Mouse (Mus musculus): Measurements from ENCODE around the gene Ankrd60. TPM values are rescaled to one million over a fixed set of nuclear protein-coding genes. Genes with fewer than 3 reads are reported as not detected.

Gene Ankrd60
- polyA plus RNA-seq, 1 experiment from 2014 or later, result not detected

GRCm38 (mm10) chr2:173582903-173583302 lies 4.7 kb upstream of the Ankrd60 start:
- H3K36me3 ChIP-seq (ENCODE audit: poor library complexity, severe bottlenecking), result no peaks in the 10 kb centered on the region
- H3K9me3 ChIP-seq (replicated peaks), result no peaks in the 10 kb centered on the region
- H3K4me1 ChIP-seq, result peaks cover 18% of the 10 kb centered on the region
- 92% methylated on average over 3 of the region's 3 CpGs for WGBS
- no peak overlapping the region for H3K4me3 ChIP-seq
- H3K27me3 ChIP-seq, result peaks cover 41% of the 10 kb centered on the region
- H3K4me2 ChIP-seq, result no peak overlapping the region
- no peak overlapping the region for H3K9ac ChIP-seq
- no peak overlapping the region for H3K27ac ChIP-seq
- ATAC-seq, result no peak

DNA sequence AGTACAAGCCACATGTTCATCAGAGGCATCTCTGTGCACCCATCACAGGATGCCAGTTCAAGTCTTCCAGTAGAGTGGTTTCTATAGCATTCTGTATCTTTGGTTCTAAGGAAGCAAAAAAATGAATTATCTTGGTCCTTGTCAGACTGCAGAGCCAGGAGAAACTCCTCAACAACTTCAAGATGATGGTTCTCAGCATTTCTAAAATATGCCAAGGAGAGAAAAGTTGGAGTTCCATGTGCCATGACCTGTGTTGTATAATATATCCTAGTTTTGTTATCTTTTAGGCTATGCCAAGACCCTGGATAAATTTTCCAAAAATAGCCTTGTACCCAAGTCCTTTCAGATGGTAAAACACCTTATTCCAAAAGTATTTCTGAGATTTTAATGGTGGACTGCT lies 2.9 kb upstream of the Ankrd60 start:
- no peak overlapping the region for H3K9ac ChIP-seq
- no peaks in the 10 kb centered on the region for H3K9me3 ChIP-seq (replicated peaks)
- H3K27ac ChIP-seq, result no peak overlapping the region
- no peak overlapping the region for H3K4me3 ChIP-seq
- H3K4me2 ChIP-seq, result no peak overlapping the region
- no peak for ATAC-seq
- no peaks in the 10 kb centered on the region for H3K36me3 ChIP-seq (ENCODE audit: poor library complexity, severe bottlenecking)
- H3K27me3 ChIP-seq, result peaks cover 53% of the 10 kb centered on the region
- peaks cover 15% of the 10 kb centered on the region for H3K4me1 ChIP-seq

GRCm38 (mm10) chr2:173578595-173578994 lies 430 bp upstream of the Ankrd60 start:
- no peaks in the 10 kb centered on the region for H3K36me3 ChIP-seq (ENCODE audit: poor library complexity, severe bottlenecking)
- peaks cover 10% of the 10 kb centered on the region; the same call in 1 of the 2 replicates for H3K4me1 ChIP-seq
- 0 out of 2 replicates have a peak, but pooled peaks have one; percentile 12 for ATAC-seq
- no peak overlapping the region for H3K27ac ChIP-seq
- H3K27me3 ChIP-seq, result peaks cover 32% of the 10 kb centered on the region
- H3K4me2 ChIP-seq, result peak overlapping the region; percentile 81
- peak overlapping the region; percentile 43 for H3K4me3 ChIP-seq
- no peaks in the 10 kb centered on the region for H3K9me3 ChIP-seq (replicated peaks)
- 19% methylated on average over 8 of the region's 8 CpGs for WGBS
- H3K9ac ChIP-seq, result peak overlapping the region; percentile 53; the same call in 1 of the 2 replicates

DNA sequence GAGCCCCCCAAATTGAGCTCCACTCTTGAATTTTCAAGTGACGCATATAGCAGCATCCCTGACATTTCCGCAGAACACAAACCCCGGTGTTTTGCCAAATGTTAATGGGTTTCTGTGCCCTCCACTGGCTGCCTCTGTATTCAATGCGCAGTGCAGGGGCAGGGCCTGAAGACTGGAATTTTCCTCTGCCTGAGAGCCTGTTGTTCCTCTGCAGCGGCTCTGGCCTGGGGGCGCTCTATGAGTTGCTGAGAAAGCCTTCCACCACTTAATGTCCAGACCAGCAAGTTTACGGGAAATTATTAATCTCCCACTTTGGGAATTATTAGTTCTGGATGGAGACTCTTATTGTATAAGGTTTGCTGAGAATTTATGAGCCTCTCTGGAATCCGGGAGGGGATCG lies 14.0 kb downstream of the Ankrd60 start:
- no peaks in the 10 kb centered on the region for H3K4me1 ChIP-seq
- H3K27me3 ChIP-seq, result no peaks in the 10 kb centered on the region
- WGBS, result 64% methylated on average over 9 of the region's 9 CpGs
- no peaks in the 10 kb centered on the region for H3K36me3 ChIP-seq (ENCODE audit: poor library complexity, severe bottlenecking)
- no peak overlapping the region for H3K4me3 ChIP-seq
- no peak overlapping the region for H3K9ac ChIP-seq
- H3K9me3 ChIP-seq (replicated peaks), result no peaks in the 10 kb centered on the region
- H3K27ac ChIP-seq, result no peak overlapping the region
- H3K4me2 ChIP-seq, result no peak overlapping the region
- no peak for ATAC-seq

GRCm38 (mm10) chr2:173563336-173563735 lies 14.8 kb downstream of the Ankrd60 start:
- ATAC-seq, result no peak
- Histone ChIP-seq H3K27me3 (no peaks in the 10 kb centered on the region), H3K9ac (no peak overlapping the region), H3K27ac (no peak overlapping the region), H3K4me2 (no peak overlapping the region), H3K9me3 (replicated peaks) (no peaks in the 10 kb centered on the region), H3K4me3 (no peak overlapping the region), H3K4me1 (no peaks in the 10 kb centered on the region), H3K36me3 (ENCODE audit: poor library complexity, severe bottlenecking) (no peaks in the 10 kb centered on the region)
- 76% methylated on average over 7 of the region's 7 CpGs for WGBS

GRCm38 (mm10) chr2:173561851-173562442 lies 16.2 kb downstream of the Ankrd60 start:
- Histone ChIP-seq H3K27me3 (no peaks in the 10 kb centered on the region), H3K36me3 (ENCODE audit: poor library complexity, severe bottlenecking) (no peaks in the 10 kb centered on the region), H3K4me2 (no peak overlapping the region), H3K4me3 (no peak overlapping the region), H3K9me3 (replicated peaks) (no peaks in the 10 kb centered on the region), H3K4me1 (no peaks in the 10 kb centered on the region), H3K27ac (no peak overlapping the region), H3K9ac (no peak overlapping the region)
- WGBS, result 41% methylated on average over 5 of the region's 5 CpGs
- ATAC-seq, result peak; percentile 73

DNA sequence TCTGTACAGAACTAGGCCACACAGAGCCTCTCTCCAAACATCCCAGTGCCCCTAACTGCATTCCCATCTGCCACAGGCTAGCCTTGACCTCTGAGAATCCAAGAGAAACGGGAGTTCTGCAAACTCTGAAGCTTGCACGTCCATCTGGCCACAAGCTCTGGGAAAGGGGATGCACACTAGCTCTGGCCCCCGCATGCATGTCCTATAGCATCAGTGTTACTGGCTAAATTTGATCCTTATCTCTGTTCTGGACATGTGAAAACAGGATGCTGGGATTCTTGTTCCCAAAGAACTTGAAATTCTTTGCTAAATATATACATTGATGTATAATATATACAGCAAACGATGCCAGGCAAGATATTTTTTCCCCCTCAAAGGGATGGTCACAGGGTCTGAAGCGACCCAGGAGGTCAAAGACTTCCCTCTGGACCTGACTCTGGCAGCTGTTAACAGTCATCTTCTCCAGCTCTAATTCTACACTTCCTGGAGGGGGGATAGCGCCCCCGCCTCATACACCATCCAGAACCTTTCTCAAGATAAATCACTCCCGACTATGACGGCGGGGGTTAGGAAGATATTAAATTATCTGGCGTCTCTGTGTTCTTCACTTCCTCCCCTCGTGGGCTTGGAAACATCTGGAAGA lies 19.3 kb downstream of the Ankrd60 start:
- Histone ChIP-seq H3K9ac (no peak overlapping the region), H3K4me2 (no peak overlapping the region), H3K27ac (no peak overlapping the region), H3K27me3 (no peaks in the 10 kb centered on the region), H3K4me1 (no peaks in the 10 kb centered on the region), H3K4me3 (no peak overlapping the region), H3K36me3 (ENCODE audit: poor library complexity, severe bottlenecking) (no peaks in the 10 kb centered on the region), H3K9me3 (replicated peaks) (no peaks in the 10 kb centered on the region)
- WGBS, result 88% methylated on average over 12 of the region's 12 CpGs
- no peak for ATAC-seq

DNA sequence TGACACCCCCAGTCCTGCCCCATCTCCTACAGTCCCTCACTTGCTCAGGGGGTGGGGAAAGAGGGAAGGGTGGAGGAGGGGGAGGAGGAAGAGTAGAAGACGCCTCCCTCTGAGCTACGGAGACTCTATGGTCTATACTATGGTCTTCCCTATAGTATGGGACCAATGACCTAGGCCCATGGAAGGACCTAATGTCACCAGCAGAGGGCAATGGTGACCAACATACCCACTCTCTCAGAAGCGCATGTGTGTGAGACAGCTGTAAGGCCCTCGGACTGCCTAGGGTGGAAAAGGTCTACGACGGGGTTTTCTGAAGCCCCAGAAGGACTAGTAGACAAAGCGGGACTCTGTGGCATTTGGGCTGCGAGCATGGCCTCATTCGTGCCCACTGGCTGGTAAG lies 24.3 kb downstream of the Ankrd60 start:
- Histone ChIP-seq H3K4me1 (0 out of 2 replicates have a peak, but pooled peaks cover 5% of the 10 kb centered on the region), H3K27ac (no peak overlapping the region), H3K27me3 (no peaks in the 10 kb centered on the region), H3K36me3 (ENCODE audit: poor library complexity, severe bottlenecking) (no peaks in the 10 kb centered on the region), H3K9me3 (replicated peaks) (no peaks in the 10 kb centered on the region), H3K4me3 (no peak overlapping the region), H3K9ac (no peak overlapping the region), H3K4me2 (no peak overlapping the region)
- no peak for ATAC-seq
- WGBS, result 41% methylated on average over 9 of the region's 9 CpGs

DNA sequence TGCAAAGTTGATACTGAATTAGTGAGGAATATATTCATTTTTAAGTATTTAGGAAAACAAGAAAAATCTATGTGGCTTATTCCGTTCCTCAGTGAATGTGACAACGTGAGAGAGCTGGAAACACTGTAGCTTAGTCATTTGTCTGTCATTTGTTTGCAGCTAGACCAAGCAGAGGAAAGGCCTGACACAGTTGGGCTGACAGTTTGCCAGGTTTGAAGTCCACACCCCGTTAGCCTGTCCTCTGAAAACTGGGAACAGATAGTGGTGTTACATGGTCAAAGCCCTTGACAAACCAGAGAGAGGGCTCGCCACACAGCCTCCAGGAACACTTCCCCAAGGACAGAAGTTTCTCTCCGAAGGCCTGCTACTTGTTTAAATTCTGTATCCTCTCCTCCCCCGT lies 27.5 kb downstream of the Ankrd60 start:
- Histone ChIP-seq H3K4me1 (0 out of 2 replicates have a peak, but pooled peaks cover 9% of the 10 kb centered on the region), H3K9ac (no peak overlapping the region), H3K4me3 (no peak overlapping the region), H3K27me3 (no peaks in the 10 kb centered on the region), H3K9me3 (replicated peaks) (no peaks in the 10 kb centered on the region), H3K27ac (no peak overlapping the region), H3K36me3 (ENCODE audit: poor library complexity, severe bottlenecking) (no peaks in the 10 kb centered on the region), H3K4me2 (no peak overlapping the region)
- no peak for ATAC-seq
- 82% methylated on average over 6 of the region's 6 CpGs for WGBS

GRCm38 (mm10) chr2:173549236-173549635 lies 28.9 kb downstream of the Ankrd60 start:
- 0 out of 2 replicates have a peak, but pooled peaks have one; percentile 25 for ATAC-seq
- H3K36me3 ChIP-seq (ENCODE audit: poor library complexity, severe bottlenecking), result no peaks in the 10 kb centered on the region
- H3K27ac ChIP-seq, result no peak overlapping the region
- H3K4me2 ChIP-seq, result no peak overlapping the region
- no peaks in the 10 kb centered on the region for H3K9me3 ChIP-seq (replicated peaks)
- H3K27me3 ChIP-seq, result no peaks in the 10 kb centered on the region
- 0 out of 2 replicates have a peak, but pooled peaks cover 9% of the 10 kb centered on the region for H3K4me1 ChIP-seq
- no peak overlapping the region for H3K9ac ChIP-seq
- 76% methylated on average over 10 of the region's 10 CpGs for WGBS
- no peak overlapping the region for H3K4me3 ChIP-seq

- no peak overlapping the region for H3K4me2 ChIP-seq
- H3K4me3 ChIP-seq, result no peak overlapping the region
- WGBS, result 43% methylated on average over 15 of the region's 15 CpGs
- no peak overlapping the region for H3K9ac ChIP-seq
- H3K36me3 ChIP-seq (ENCODE audit: poor library complexity, severe bottlenecking), result no peaks in the 10 kb centered on the region
- no peak overlapping the region for H3K27ac ChIP-seq
- peak; percentile 80 for ATAC-seq
- H3K9me3 ChIP-seq (replicated peaks), result no peaks in the 10 kb centered on the region
- no peaks in the 10 kb centered on the region for H3K27me3 ChIP-seq
- H3K4me1 ChIP-seq, result 0 out of 2 replicates have a peak, but pooled peaks cover 9% of the 10 kb centered on the region
Measured at GRCm38 (mm10) chr2:173545992-173546703, 32.0 kb downstream of the Ankrd60 start.

- Histone ChIP-seq H3K9ac (no peak overlapping the region), H3K4me3 (no peak overlapping the region), H3K36me3 (ENCODE audit: poor library complexity, severe bottlenecking) (no peaks in the 10 kb centered on the region), H3K4me1 (0 out of 2 replicates have a peak, but pooled peaks cover 3% of the 10 kb centered on the region), H3K4me2 (no peak overlapping the region), H3K27ac (no peak overlapping the region), H3K27me3 (no peaks in the 10 kb centered on the region), H3K9me3 (replicated peaks) (no peaks in the 10 kb centered on the region)
- WGBS, result 86% methylated on average over 4 of the region's 4 CpGs
- no peak for ATAC-seq
Measured at GRCm38 (mm10) chr2:173542716-173543115, 35.4 kb downstream of the Ankrd60 start.

Data from forebrain, embryonic 13.5 days (tissue).